Mouse (Mus musculus): ENCODE results near the gene Gfra1.

The Gfra1 gene

DNA sequence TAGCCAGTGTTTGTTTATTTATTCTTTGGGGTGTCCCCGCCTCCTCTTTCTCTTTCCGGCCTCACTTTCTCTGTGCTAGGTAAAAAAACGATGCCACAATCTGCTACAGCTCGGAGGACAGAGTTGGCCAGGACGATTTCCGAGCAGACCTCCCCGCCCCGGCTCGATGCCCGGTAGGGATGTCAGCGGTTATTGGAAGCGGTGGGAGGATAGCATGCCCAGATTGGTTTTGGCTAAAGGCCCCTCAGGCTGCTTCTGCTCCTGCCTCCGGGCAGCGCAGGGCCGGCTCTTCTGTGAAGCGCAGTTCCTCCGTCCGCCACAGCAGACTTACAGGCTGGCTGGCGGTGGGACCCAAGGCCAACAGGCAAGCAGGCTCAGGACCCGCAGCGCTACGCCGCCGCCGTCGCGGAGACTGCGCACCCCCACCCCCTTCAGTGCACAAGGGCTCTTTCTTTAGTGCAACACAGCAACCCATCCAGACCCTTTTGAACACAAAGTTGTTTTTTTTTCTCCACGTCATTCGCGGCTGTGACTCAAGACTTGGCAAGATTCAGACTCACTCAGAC, at the start of gene Gfra1:
Gfra1 (minus strand) TSS at position 414 of the 566 bp plus-strand sequence.
- peak; percentile 69 for DNase-seq

DNA sequence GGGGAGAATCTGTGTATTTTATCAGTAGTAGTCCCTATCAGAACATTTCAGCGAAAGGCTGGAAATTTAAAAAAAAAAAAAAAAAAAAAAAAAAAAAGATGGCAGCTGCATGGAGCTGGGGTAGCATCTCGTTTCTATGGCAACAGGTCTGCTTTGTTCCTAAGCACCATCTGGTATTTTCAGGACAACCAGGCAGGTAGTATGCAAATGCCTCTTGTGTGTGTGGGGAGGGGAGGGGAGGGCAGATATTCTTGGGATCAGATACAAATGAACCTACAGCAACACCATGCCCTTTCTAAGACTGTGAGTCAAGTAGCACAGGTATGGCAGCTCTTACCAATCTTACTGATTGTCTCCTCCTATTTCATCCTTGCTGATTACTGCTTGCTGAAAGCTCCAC, 44.3 kb upstream of the Gfra1 start:
- no peak for DNase-seq

DNA sequence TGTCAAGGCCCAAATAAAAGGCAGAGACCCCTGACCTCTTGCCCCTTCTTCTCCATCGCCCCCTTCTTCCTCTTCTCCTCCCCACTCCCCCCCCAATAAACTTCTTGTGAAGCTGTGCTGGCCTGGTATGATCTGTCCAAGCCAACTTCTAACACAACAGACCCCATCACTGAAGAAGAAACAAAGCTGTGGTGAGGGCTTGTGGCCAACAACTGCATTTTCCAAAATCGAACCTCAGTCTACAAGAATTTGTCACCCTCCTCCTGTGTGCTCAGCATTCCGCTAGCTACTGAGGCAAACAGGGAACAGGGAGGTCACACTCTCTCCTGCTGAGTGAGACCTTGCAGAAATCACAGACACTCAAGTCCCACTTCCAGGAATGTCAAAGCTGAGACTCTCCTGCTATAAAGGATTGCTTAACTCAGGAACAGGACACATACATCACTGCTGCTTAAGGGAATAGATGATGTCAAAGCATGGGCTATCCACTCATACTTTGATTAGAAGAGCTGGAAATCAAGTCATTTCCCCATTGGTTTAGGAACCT, 43.8 kb upstream of the Gfra1 start:
- DNase-seq, result no peak

DNA sequence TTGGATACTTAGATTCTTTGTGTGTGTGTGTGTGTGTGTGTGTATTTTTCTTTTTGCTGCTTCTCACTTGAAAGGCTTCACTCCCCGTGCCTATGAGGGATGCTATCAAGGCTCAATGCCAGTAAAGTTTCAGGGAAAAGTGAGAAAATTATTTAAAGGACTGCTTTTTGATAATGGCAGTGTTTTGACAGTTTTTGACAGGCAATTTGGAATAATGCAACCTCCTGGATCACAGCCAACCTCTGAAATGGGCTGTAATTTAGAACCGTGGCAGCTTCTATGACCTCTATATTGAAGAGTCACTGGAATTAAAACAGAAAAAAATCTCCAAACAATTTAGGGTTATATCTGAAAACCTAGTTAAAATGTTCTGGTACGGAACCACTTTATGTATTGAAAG, 41.4 kb upstream of the Gfra1 start:
- DNase-seq, result no peak

DNA sequence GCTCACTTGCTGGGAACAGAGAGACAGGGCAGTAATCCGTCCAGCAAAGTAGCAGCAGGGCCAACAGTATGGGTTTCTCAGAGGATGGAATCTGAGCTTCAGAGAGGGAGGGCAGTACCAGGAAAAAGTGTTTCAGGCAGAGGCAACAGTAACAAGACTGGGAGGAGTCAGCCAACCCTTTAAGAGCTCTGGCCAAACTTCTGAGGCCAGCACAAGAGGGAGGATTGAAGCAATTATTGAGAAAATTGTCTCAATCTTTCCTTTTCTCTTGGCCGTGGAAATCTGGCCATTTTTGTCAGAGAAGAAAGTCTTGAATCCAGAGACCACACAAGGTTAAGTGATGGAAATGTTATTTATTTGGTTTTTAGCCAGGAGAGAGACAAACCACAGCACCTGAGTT, 31.0 kb upstream of the Gfra1 start:
- no peak for DNase-seq

DNA sequence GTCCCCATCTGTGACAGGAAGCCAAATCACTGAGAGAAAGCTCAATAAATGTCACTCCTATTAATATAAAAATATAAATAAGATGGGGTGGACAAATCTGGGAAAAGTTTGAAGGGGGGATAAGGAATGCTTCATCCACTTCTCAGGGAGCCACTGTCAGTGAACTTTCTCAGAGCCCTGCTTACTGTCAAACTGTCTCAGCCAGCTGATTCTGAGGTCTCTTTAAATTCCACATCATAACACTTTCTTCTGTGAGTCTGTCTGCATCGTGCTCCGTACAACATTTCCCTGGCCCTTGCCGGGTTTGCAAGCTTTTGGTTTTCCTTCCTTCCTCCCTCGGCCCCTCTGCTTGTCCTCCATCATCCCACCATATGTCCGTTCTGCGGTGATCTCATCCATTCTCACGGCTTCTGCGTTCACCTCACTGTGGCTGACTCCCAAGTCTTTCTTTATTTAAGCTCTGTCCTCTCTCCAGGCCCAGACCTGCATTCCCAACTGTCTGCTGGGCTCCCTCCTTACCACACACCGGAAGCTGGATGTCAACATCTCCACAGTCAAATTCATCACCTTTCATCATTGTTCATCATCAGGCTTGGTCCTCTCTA, 26.8 kb upstream of the Gfra1 start:
- no peak for DNase-seq

DNA sequence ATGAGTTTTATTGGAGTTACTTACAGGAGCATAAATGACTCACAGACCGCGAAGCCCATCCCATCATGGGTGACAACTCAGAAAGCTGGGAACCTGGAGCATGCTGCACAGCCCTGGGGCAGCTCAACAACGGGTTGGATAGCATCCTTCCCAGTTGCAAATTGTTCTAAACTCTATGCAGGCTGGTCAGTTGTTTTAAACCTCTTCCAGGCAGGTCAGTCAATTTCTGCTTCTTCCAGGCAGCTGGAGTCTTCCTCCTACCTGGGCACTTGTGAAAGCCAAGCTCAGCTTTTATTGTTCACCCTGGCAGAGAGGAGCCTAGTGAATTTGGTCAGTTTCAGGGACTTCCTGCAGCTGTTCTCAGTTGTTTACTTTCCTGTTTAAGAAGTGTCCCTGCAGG, 18.5 kb upstream of the Gfra1 start:
- DNase-seq, result no peak

DNA sequence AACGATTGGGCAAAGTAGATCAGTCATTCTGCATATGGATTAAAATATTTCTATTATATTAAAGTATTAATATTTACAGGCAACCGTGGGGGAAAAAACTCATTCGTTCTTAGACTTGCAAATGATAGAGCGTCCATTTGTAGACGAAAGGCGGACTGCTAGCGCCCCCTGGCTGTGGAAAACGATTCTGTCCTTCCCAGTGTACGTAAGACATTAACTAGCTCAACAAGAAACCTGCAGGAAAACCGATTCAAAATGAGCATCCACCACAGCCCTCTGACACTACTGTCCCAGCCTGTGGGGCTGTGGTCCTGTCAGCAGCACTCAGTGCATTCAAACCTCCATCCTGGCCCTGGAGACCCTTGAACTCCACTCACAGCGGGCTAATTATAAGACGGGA, 13.7 kb upstream of the Gfra1 start:
- peak; percentile 93 for DNase-seq

DNA sequence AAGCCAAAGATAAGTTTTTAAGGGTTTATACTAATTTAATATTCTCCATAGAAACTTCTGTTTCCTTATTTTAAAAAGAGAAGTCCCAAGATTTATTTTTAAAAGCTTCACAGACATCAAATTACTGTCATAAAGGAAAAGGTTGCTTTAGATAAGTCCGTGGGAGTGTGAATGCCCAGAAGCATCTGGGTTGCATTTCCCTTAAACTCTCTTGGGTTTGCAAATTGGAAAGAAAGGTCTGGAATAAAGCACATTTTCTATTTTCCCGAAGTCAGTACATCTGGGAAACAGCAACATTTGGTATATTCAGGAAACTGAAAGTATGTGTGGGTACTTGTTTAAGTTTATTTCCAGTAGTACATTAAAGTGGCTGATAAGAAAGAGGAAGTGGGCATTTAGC, 12.6 kb upstream of the Gfra1 start:
- no peak for DNase-seq

DNA sequence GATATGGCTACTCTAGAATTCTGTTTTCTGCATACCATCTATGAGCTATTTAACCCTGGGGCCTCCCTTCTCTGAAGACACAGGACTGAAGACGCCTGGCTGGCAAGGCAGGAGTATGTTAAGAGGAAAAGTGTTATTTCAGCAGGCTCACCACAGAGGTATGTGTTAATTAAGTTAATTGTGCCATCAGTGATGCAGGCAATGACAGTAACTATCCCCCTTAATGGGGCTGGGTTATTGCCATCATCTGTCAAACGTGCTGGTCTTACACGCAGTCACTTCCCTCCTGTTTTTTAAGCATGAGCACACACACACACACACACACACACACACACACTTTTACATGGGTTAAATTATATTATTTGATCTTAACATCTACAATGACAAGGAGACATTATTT, 8.0 kb upstream of the Gfra1 start:
- DNase-seq, result no peak

DNA sequence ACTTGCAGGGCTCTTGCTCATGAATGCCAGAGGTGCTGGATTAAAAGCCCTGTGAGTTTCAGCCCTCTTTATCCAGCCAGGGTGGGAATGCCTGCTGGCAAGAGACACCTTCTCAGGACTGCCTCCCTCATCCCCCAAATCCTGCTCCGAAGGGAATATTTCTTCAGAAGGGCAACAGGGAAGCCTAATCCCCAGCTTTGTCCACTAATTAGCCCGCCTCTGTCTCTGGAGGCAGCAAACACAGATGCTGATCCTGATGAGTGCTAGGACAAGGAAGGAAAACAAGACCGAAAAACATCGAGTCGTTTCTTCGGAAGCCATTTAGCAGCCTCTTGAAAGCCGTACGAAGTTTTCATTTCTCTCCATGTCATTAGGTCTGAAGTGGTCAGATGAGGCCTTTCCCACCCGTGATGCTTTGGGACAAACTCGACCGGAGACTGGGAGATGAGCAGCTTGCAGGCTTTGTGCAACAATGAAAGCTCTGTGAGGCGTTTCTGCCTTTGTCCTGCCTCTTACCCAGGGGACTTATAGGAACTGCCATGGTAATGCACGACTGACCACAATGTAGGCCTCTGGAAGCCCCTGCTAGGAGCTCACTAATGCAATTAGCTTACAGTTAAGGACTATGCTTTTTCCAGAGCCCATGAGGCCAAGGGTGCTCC, 4.8 kb upstream of the Gfra1 start:
- DNase-seq, result no peak

DNA sequence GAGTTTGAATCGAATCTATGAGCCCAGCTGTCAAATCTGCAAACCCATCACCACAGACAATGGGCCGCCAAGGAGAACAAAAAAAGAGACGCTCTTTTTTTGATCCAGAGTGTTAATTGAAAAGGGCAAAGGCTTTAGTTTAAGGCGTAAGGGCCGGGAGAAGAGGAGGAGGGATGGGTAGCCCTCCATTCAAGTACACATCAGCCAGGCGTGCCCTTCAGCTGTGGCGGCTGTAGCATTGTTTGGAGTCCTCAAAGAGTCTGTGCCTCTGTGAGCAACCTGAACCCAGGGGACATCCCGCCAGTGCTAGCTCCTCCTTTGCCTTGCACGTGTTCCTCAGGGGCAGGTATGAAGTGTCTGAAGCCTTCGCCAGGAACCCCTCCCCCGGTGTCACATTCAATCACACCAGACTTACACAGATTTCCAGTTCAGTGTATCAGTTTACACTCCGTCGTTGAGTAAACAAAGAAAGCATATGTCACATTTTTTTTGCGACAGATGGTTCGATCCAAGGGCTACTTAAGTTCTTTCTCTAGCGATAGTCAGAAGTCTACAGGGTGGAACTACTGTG, 867 bp upstream of the Gfra1 start:
- peak; percentile 42 for DNase-seq

DNA sequence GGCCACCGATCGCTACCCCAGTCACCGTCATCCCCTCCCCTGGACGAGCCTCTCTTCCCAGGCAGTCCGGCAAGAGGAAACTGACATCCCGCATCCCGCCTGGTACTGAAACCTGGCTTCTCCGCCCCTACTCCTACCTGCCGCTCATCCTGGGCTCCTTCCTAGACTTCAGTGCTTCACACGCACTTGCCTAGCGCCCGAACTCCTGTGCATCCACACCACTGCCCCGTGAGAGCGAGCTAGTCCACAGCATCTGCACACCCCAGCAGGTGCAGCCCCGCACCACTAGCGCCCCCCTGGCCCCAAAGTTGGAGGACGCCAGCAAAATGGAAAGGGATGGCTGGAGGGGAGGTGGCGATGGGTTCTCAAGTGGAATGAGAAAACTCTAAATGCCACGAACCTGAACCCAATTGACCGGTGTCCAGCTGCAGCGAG, 631 bp downstream of the Gfra1 start:
- DNase-seq, result peak; percentile 83

DNA sequence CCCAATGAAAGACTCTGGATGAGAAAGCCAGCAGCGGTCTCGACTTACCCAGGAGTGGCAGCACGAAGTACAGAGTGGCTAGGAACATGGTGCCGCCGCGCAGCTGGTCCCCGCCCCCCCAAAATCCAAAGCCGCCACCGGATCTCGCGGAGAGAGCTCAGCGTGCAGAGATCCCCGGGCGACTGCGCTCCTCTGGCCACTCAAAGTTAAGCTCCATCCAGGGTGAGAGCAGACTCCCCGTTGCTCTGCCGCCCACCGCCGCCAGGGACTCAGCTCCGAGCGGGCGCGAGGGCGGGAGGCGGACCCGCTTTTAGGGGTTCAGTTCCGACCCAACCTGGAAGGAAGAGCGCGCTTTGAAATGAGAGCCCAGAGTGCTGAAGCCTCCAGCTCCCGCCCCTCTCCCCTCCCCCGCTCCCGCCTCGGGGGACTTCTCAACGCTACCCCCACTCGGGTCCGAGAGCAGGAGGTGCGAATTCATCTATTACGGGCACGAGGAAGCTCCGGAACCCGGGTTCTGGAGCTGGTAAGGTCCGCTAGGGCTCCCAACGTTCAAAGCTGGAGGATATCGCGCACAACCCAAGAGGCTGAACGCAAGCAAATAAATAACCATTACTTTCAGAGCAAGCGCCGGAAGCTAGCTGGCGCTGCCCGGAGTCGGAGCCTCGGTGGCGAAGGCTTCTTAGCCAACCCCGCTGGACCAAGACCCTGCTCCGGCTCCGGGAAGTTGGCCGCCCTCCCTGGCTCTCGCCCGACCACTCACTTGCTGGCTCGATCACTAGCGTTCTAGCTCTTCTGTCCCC, 1.2 kb downstream of the Gfra1 start:
- DNase-seq, result peak; percentile 78

DNA sequence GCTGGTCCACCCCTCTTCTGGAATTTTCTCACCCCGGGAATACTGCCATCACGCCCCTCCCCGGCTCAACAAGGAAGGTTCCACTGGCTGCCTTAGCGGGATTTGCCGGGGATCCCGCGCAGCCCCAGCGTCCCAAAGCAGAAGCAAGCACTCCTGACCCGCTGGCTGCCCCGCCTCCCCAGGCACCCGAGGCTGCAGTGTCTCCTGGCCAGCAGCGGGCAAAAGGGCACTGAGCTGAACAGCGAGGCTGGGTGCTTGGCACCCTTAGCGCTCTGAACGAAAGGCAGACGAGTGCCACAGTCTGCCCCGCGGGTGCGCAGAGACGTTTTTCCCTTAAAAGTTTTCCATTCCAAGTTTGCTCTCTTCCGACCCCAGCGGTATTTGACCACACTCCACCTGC, 2.1 kb downstream of the Gfra1 start:
- peak; percentile 49 for DNase-seq

DNA sequence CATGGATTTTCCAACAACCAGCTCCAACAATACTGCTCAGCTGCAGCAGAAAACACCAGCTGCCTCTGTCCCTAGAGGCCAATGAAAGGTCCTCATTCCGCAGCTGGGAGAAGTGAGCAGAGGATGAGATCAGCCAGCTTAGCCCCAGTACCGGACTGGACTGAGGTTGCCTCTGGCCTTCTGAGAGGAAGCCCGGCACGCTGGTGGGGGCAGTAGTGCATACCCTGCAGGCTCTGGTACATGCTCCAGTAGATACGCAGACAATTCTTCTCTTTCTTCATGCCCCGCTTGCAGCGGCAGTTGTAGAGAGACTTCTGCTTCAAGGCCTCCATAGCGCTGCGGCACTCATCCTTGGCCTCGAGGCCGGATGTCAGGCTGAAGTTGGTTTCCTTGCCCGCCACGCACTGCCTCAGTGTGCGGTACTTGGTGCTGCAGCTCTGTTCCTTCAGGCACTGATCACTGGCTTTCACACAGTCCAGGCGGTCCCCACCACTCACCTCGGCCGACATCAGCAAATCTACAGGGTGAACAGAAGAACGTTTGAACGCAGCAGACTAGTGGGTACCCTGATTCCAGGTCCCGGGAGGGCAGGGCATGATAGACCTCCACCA, 2.7 kb downstream of the Gfra1 start:
- DNase-seq, result peak; percentile 68

DNA sequence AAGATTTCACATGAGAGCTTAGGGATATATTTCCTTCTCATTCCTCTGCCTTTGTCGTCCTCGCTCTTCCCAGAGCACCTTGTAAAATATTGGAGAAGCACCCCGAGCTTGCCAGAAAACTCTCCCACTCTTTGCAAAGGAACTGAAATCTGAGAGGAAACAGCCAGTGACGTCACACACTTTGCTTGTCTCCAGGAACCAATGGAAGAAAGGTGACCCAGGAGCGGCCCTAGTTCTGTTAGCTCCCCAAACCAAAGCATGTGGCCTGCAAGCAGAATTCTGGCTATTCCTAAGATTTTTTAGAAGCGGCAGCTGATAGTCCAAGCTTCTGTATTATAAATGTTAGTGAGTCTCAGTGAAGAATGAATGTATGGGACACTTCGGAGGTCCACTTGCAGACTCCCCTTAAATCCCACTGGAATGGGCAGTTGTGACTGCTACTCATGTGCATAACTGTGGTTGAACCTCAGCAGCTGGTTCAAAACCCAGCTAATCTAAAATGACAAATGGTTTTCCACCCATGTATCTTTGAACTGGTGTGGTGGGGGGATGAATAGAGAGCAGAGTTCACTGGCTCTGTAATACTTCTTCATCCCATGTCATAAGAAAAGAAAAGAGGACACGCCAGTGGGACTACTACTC, 3.4 kb downstream of the Gfra1 start:
- DNase-seq, result no peak

DNA sequence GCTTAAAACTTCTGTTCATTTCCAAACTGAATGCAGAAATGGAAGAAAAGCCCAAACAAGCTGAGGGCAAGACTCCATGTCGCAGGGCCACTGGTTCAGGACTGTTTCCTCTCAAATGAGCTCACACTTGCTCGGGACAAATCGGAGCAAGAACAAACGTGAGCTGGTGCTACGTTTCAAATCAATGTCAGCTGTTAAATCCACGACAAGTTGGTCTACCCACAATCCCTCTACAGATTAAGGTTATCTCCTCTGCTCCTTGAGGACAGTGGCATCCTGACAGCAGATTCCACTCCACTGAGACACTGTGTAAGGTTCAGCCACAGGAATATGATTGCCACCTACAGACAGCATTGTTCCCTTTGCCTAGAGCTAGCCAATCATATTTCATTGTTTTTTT, 4.4 kb downstream of the Gfra1 start:
- no peak for DNase-seq

DNA sequence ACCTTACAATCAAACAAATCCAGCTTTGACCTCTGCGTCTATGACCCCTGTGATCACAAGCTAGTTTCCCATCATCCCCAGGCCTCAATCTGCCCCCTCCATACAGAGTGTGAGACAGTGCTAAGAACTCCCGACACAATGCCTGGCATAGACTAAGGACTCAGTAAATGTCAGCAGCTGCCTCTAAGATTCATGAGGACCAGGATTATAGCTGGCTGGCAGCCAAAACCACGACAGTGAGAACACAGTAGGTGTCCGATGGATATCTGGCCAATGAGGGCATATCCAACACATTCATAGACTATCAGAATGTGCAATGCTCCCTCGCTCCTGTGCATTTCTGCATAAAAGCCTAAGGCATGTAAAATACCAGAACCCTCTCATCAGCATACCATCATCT, 5.0 kb downstream of the Gfra1 start:
- no peak for DNase-seq

DNA sequence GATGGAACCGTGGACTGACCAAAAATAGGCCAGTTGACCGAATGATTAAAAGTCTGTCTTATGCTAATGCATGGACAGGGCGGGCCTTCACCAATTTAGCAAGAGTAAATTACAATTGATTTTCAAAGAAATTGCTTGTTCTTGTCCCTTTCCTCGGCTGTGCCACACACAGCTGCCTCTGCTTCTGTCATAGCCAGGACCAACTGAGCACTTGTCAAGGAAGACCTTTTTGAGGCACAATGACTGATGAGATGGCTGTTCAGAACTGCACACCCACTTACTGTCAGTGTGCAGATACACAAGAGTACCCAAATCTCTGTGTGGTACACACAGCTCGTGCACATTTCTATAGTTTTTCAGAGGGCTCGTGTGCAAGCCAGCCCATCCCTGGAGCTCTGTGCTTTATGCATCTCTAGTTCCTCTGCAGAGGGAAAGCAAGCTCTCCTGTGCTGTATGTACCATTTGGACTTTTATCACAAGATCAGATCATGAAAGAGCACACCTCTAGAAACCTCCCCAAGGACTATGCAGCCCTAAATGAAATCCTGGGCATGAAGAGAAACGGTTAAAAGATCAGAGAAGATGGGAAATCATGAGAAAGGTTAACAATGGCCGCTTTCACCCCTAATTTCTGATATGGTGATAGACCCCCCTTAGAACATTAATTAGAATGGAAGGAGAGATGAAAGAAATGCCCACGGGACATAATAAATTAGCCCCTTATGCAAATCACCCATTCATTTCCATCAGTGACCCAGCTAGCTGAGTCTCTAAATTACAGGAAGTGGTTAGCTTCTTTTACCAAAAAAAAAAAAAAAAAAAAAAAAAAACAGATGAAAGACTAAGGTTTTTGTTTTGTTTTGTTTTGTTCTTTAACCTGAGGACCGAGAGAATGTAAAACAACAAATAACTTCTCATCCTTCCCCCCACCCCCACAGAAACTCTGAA, 12.7 kb downstream of the Gfra1 start:
- no peak for DNase-seq

DNA sequence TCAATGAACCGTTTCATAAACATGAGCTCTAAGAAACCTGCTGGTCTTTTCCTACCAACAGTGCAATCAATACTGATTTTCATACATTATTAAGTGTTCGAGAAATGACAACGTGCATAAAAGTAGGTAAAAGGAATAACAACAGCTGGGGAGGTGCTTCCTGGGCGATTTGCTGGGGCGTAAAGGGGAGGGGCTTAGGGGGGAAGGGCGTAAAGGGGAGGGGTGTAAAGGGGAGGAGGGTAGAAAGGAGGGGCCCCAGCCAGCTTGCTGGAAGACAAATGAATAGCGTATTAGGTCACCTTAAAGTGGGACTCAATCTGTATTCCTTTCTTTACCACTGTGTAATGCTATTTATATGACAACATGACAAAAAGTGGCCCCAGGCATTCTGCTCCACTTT, 13.9 kb downstream of the Gfra1 start:
- DNase-seq, result no peak

Data from thymus, postnatal 4 days (tissue).